Mouse (Mus musculus): ENCODE measurements around the gene Ttll1. TPM values are rescaled to one million over a fixed set of nuclear protein-coding genes. Genes with fewer than 3 reads are reported as not detected.

The Ttll1 gene
- polyA plus RNA-seq, 1 experiment from 2014 or later = 23.9 TPM

DNA sequence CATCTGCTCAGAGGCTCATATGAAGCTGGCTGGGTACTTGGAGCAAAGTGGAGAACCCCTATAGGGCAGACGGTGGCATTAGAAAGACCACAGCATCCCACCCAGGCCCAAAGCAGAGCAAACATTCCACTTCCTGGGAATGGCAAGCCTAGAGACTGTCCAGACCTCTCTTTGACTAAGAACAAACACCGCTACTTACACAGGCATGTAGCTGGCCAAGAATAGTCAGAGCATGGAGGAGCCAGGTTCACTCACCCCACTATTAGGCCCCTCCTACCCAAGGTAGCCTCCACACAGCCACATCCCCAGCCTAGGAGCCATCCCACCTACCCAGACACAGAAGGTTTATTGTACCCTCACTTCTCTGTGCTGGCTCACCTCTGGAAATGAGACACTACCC lies 64.8 kb downstream of the Ttll1 start:
- Histone ChIP-seq H3K4me3 (ENCODE audit: low read length) (no peak overlapping the region), H3K27me3 (ENCODE audit: control insufficient read depth, insufficient read depth, low read length) (no peaks in the 10 kb centered on the region), H3K36me3 (ENCODE audit: control insufficient read depth, insufficient read depth) (no peaks in the 10 kb centered on the region), H3K4me2 (ENCODE audit: low read depth, low read length) (peak overlapping the region; percentile 29), H3K9ac (ENCODE audit: low read length) (peak overlapping the region; percentile 13; the same call in 1 of the 2 replicates), H3K27ac (ENCODE audit: low read length) (peak overlapping the region; percentile 77), H3K9me3 (replicated peaks; ENCODE audit: control insufficient read depth, low read length) (no peaks in the 10 kb centered on the region), H3K4me1 (ENCODE audit: control insufficient read depth, insufficient read depth, low read length) (peaks cover 63% of the 10 kb centered on the region)
- peak; percentile 67 for ATAC-seq (replicated peaks; ENCODE audit: extremely low read depth, insufficient read depth, low FRiP score)
- WGBS = 28% methylated on average over 2 of the region's 2 CpGs

DNA sequence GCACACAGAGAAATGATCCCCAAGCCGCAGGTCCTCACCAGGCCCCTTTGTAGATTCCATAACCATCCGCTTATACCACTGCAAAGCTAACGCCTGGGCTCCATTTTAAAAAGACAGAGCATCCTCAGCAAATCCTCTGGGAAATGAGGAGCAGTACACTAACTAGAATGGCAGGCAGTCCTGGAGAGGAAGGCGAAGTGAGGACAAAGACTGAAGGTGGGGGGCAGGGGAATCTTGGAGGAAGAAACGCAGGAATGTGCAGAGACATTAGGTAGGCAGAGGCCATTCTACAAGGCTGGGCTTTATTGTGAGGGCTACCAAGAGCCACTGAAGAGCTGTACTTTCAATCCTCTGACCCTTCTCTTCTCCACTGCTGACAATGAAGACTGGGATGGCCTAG lies 65.3 kb downstream of the Ttll1 start:
- H3K4me2 ChIP-seq (ENCODE audit: low read depth, low read length) = peak overlapping the region; percentile 29
- WGBS = 58% methylated on average over 5 of the region's 5 CpGs
- H3K36me3 ChIP-seq (ENCODE audit: control insufficient read depth, insufficient read depth) = no peaks in the 10 kb centered on the region
- ATAC-seq (replicated peaks; ENCODE audit: extremely low read depth, insufficient read depth, low FRiP score) = no peak
- H3K4me3 ChIP-seq (ENCODE audit: low read length) = no peak overlapping the region
- H3K27me3 ChIP-seq (ENCODE audit: control insufficient read depth, insufficient read depth, low read length) = no peaks in the 10 kb centered on the region
- H3K9me3 ChIP-seq (replicated peaks; ENCODE audit: control insufficient read depth, low read length) = no peaks in the 10 kb centered on the region
- peaks cover 68% of the 10 kb centered on the region for H3K4me1 ChIP-seq (ENCODE audit: control insufficient read depth, insufficient read depth, low read length)
- no peak overlapping the region for H3K9ac ChIP-seq (ENCODE audit: low read length)
- H3K27ac ChIP-seq (ENCODE audit: low read length) = peak overlapping the region; percentile 77

DNA sequence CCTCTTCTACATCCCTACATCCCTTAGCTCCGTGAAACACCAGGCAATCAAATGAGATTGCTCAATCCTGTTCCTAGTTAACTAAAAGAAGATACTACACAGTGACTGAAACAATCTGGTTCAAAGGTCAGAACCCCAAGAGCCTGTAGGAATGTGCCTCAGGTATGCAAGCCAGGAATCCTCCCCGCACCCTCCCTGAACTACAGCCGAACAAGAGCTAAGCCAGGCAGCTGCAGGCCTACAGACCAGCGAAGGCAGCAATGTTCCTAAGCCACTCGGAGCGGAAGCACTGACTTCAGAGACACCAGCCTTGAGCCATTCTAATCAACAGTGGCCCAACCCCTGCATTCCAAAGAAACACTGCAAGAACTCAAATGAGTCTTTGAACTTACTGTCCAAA lies 66.3 kb downstream of the Ttll1 start:
- no peak for ATAC-seq (replicated peaks; ENCODE audit: extremely low read depth, insufficient read depth, low FRiP score)
- no peaks in the 10 kb centered on the region for H3K36me3 ChIP-seq (ENCODE audit: control insufficient read depth, insufficient read depth)
- H3K27ac ChIP-seq (ENCODE audit: low read length) = no peak overlapping the region
- H3K4me2 ChIP-seq (ENCODE audit: low read depth, low read length) = no peak overlapping the region; the same call in 1 of the 2 replicates
- no peaks in the 10 kb centered on the region for H3K27me3 ChIP-seq (ENCODE audit: control insufficient read depth, insufficient read depth, low read length)
- whole genome bisulfite sequencing = 37% methylated on average over 6 of the region's 6 CpGs
- peaks cover 78% of the 10 kb centered on the region for H3K4me1 ChIP-seq (ENCODE audit: control insufficient read depth, insufficient read depth, low read length)
- H3K9me3 ChIP-seq (replicated peaks; ENCODE audit: control insufficient read depth, low read length) = no peaks in the 10 kb centered on the region
- no peak overlapping the region for H3K9ac ChIP-seq (ENCODE audit: low read length)
- no peak overlapping the region for H3K4me3 ChIP-seq (ENCODE audit: low read length)

DNA sequence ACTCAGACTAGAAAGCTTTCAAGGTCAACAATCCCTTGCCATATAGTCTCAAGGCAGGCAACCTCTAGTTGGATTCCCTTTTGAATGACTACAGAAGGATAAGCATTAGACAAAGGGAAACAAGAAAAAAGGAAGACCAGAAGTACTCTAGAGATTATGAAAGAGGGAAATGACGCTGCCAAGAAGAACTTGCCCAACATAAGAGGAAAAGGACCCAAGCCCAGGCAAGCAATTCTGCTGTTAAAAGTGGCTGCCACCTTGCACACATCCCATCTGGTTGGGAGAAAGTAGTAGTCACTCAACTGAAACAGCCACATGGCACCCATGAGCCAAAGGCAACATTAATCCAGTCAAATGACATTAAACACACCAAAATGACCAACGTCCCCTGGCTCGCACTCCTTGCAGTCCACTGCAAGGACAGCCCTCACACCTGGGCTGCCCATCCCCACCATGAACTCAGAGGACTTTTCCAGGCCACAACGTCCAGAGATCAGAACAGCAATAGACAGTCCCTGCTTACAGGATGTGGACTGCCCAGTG lies 68.1 kb downstream of the Ttll1 start:
- no peak for ATAC-seq (replicated peaks; ENCODE audit: extremely low read depth, insufficient read depth, low FRiP score)
- H3K36me3 ChIP-seq (ENCODE audit: control insufficient read depth, insufficient read depth) = no peaks in the 10 kb centered on the region
- no peak overlapping the region for H3K4me3 ChIP-seq (ENCODE audit: low read length)
- H3K27me3 ChIP-seq (ENCODE audit: control insufficient read depth, insufficient read depth, low read length) = no peaks in the 10 kb centered on the region
- H3K9me3 ChIP-seq (replicated peaks; ENCODE audit: control insufficient read depth, low read length) = no peaks in the 10 kb centered on the region
- H3K9ac ChIP-seq (ENCODE audit: low read length) = no peak overlapping the region
- H3K4me1 ChIP-seq (ENCODE audit: control insufficient read depth, insufficient read depth, low read length) = peaks cover 63% of the 10 kb centered on the region
- H3K27ac ChIP-seq (ENCODE audit: low read length) = no peak overlapping the region
- 86% methylated on average over 4 of the region's 4 CpGs for WGBS
- H3K4me2 ChIP-seq (ENCODE audit: low read depth, low read length) = no peak overlapping the region

DNA sequence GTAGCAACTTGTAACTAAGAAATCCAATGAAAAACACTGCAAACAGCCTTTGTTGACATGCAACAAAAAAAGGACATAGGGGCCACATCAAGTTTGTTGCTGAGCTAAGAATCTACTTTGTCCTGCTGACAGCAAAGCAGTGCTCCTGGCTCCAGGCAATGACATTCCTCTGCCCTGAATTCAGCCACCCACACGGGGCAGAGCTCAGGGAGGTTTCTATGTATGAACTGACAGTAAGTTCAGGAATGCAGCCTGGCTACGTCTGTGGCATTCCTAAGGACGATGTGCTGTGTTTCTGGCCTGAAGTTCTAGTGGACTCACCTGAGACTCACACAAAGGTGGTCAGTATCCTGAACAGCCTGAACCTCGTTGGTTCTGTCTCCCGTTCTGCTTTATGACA lies 70.0 kb downstream of the Ttll1 start:
- H3K4me2 ChIP-seq (ENCODE audit: low read depth, low read length) = peak overlapping the region; percentile 31; the same call in 1 of the 2 replicates
- no peak overlapping the region for H3K4me3 ChIP-seq (ENCODE audit: low read length)
- H3K4me1 ChIP-seq (ENCODE audit: control insufficient read depth, insufficient read depth, low read length) = peaks cover 49% of the 10 kb centered on the region
- peak overlapping the region; percentile 55 for H3K27ac ChIP-seq (ENCODE audit: low read length)
- ATAC-seq (replicated peaks; ENCODE audit: extremely low read depth, insufficient read depth, low FRiP score) = no peak
- 32% methylated on average over 5 of the region's 5 CpGs for WGBS
- no peaks in the 10 kb centered on the region for H3K36me3 ChIP-seq (ENCODE audit: control insufficient read depth, insufficient read depth)
- H3K9me3 ChIP-seq (replicated peaks; ENCODE audit: control insufficient read depth, low read length) = no peaks in the 10 kb centered on the region
- no peaks in the 10 kb centered on the region for H3K27me3 ChIP-seq (ENCODE audit: control insufficient read depth, insufficient read depth, low read length)
- H3K9ac ChIP-seq (ENCODE audit: low read length) = no peak overlapping the region

DNA sequence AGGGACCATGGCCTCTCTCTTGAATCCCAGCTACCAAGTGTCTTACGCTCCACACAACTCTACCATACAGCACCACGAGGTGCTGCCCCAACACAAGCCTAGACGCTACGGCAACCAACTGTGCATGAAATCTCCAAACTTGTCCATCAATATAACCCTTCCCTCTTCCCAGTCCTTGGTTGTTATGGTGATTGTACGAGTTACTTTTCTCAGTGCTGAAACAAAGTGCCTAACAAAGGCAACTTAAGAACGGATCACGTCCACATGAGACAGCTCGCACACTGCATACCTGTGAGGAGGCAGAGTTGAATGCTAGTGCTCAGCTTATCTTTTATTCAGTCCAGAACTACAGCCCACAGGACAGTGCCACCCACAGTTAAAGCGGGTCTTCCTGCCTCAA lies 74.2 kb downstream of the Ttll1 start:
- H3K9ac ChIP-seq (ENCODE audit: low read length) = no peak overlapping the region
- no peak for ATAC-seq (replicated peaks; ENCODE audit: extremely low read depth, insufficient read depth, low FRiP score)
- no peaks in the 10 kb centered on the region for H3K9me3 ChIP-seq (replicated peaks; ENCODE audit: control insufficient read depth, low read length)
- no peak overlapping the region for H3K4me2 ChIP-seq (ENCODE audit: low read depth, low read length)
- no peaks in the 10 kb centered on the region for H3K27me3 ChIP-seq (ENCODE audit: control insufficient read depth, insufficient read depth, low read length)
- peaks cover 52% of the 10 kb centered on the region for H3K4me1 ChIP-seq (ENCODE audit: control insufficient read depth, insufficient read depth, low read length)
- no peak overlapping the region for H3K4me3 ChIP-seq (ENCODE audit: low read length)
- H3K36me3 ChIP-seq (ENCODE audit: control insufficient read depth, insufficient read depth) = no peaks in the 10 kb centered on the region
- H3K27ac ChIP-seq (ENCODE audit: low read length) = no peak overlapping the region
- 85% methylated on average over 9 of the region's 9 CpGs for WGBS

DNA sequence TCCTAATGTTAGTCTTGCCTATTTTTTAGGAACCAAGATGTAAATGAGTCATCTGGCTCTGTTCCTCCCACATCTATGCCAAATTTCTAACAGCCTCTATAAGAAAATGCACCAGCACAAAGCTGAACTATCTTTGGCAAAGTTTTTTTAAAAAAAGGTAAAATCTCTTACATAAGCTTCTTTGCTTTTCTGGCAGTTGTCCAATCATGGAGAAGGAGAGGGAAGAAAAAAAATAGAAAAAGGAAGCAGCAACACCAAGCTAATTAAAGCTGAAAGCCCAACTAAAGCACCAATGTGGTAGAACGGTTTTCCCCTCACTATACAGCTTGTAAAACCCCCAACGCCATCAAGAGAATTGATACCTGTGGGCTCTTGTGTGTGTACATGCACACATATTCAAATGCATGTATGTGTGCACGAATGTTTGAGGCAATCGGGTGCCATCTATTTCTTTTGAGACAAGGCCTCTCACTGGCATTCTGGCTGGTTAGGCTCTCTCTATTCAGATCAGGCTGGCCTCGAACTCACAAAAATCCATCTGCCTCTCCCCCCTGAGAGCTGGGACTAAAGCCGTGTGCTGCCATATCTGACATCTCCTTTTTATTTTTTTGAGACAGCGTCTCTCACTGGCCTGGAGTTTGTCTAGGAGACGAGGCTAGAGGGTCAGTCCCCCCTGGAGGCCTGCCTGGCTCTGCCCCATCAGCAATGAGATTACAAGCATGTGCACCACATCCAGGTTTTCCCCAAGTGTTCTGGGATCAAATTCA lies 75.2 kb downstream of the Ttll1 start:
- Histone ChIP-seq H3K4me2 (ENCODE audit: low read depth, low read length) (no peak overlapping the region), H3K9me3 (replicated peaks; ENCODE audit: control insufficient read depth, low read length) (no peaks in the 10 kb centered on the region), H3K36me3 (ENCODE audit: control insufficient read depth, insufficient read depth) (no peaks in the 10 kb centered on the region), H3K9ac (ENCODE audit: low read length) (no peak overlapping the region), H3K4me1 (ENCODE audit: control insufficient read depth, insufficient read depth, low read length) (peaks cover 49% of the 10 kb centered on the region), H3K27me3 (ENCODE audit: control insufficient read depth, insufficient read depth, low read length) (no peaks in the 10 kb centered on the region), H3K4me3 (ENCODE audit: low read length) (no peak overlapping the region), H3K27ac (ENCODE audit: low read length) (peak overlapping the region; percentile 36; the same call in 1 of the 2 replicates)
- 64% methylated on average over 8 of the region's 8 CpGs for WGBS
- ATAC-seq (replicated peaks; ENCODE audit: extremely low read depth, insufficient read depth, low FRiP score) = no peak

DNA sequence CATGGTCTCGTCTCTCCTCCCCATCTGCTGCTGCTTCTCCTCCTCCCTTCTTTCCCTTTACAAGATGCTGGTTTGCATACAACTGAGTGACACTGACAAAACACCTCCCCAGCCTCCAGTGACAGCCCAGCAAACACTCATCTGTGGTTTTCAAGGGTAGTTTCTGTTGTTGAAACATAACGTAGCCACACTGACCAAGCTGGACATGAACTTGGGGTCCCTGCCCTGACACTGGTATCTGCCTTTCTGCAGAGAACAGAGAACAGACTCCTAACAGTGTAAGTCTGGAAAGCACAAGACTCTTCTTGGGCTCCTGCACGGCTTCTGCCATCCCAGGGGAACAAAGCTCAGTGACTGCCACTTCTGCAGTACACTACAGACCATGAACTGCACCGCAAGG lies 76.0 kb downstream of the Ttll1 start:
- no peaks in the 10 kb centered on the region for H3K36me3 ChIP-seq (ENCODE audit: control insufficient read depth, insufficient read depth)
- no peak overlapping the region for H3K9ac ChIP-seq (ENCODE audit: low read length)
- WGBS = 74% methylated on average over 4 of the region's 4 CpGs
- no peak overlapping the region for H3K27ac ChIP-seq (ENCODE audit: low read length)
- peaks cover 45% of the 10 kb centered on the region for H3K4me1 ChIP-seq (ENCODE audit: control insufficient read depth, insufficient read depth, low read length)
- no peak for ATAC-seq (replicated peaks; ENCODE audit: extremely low read depth, insufficient read depth, low FRiP score)
- H3K9me3 ChIP-seq (replicated peaks; ENCODE audit: control insufficient read depth, low read length) = no peaks in the 10 kb centered on the region
- no peaks in the 10 kb centered on the region for H3K27me3 ChIP-seq (ENCODE audit: control insufficient read depth, insufficient read depth, low read length)
- H3K4me2 ChIP-seq (ENCODE audit: low read depth, low read length) = no peak overlapping the region
- H3K4me3 ChIP-seq (ENCODE audit: low read length) = no peak overlapping the region

Measured in heart, embryonic 16.5 days (tissue).